Mouse (Mus musculus) G1E (cell line): ENCODE data around the gene Wdr19. TPM values are rescaled to one million over a fixed set of nuclear protein-coding genes. Genes with fewer than 3 reads are reported as not detected.

Experiments used
- ATAC-seq: 2 replicates; pipeline ENCODE4 v1.8.0; 2016; ENCODE audit warnings: mild to moderate bottlenecking; ENCODE audit not compliant: insufficient number of reproducible peaks, poor library complexity, low FRiP score, severe bottlenecking; ENCODE audit errors: extremely low read depth
- DNase-seq: peaks from one replicate; pipeline ENCODE4 v3.0.0; 2012; ENCODE audit warnings: low spot score
- H3K27me3 ChIP-seq: 2 replicates; pipeline ENCODE4 v1.6.1; 2012; ENCODE audit warnings: mild to moderate bottlenecking, low read length, inconsistent platforms; ENCODE audit not compliant: insufficient read depth
- H3K36me3 ChIP-seq: replicated peaks from 2 replicates; pipeline ENCODE3; 2012; ENCODE audit warnings: mild to moderate bottlenecking, inconsistent platforms
- H3K4me1 ChIP-seq: 2 replicates; pipeline ENCODE4 v1.6.1; 2012; ENCODE audit warnings: low read depth, low read length, inconsistent platforms, mixed read lengths; ENCODE audit not compliant: insufficient read depth
- H3K4me3 ChIP-seq: 2 replicates; pipeline ENCODE4 v1.5.1; 2012; ENCODE audit warnings: low read depth, mild to moderate bottlenecking, inconsistent platforms, low read length, moderate library complexity, mixed read lengths
- H3K9me3 ChIP-seq: replicated peaks from 2 replicates; pipeline ENCODE4 v1.6.1; 2012; ENCODE audit warnings: inconsistent platforms
- CTCF ChIP-seq: IDR thresholded peaks from 2 replicates; pipeline ENCODE4 v1.5.1; 2012; ENCODE audit warnings: low read depth, low read length, inconsistent platforms, mixed read lengths
- GATA1 ChIP-seq: IDR thresholded peaks from 2 replicates; pipeline ENCODE4 v1.6.1; 2012; ENCODE audit warnings: borderline replicate concordance, low read length, inconsistent platforms, mixed read lengths
- GATA2 ChIP-seq: IDR thresholded peaks from 2 replicates; pipeline ENCODE4 v1.6.1; 2012; ENCODE audit warnings: low read depth, low read length, inconsistent platforms, borderline replicate concordance
- POLR2AphosphoS5 ChIP-seq: IDR thresholded peaks from 2 replicates; pipeline ENCODE4 v1.6.1; 2012; ENCODE audit warnings: low read depth, low read length, inconsistent platforms; ENCODE audit not compliant: insufficient replicate concordance
- TAL1 ChIP-seq: conservative IDR thresholded peaks from 2 replicates; pipeline ENCODE4 v1.6.1; 2012; ENCODE audit warnings: low read depth, low read length, inconsistent platforms, mixed read lengths
- polyA plus RNA-seq: library from polyadenylated mRNA; stranded (reverse); fragments of >175 nt; gene quantifications from 2 replicates; pipeline ENCODE4 v1.2.3, GENCODE M21; 2012
- total RNA-seq, 2 experiments: library from RNA; stranded (forward) in 1 of 2; stranded (reverse) in 1 of 2; fragments of 200-1000 nt in 1 of 2; fragments of >200 nt in 1 of 2; fragmentation: Nextera tagmentation in 1 of 2; gene quantifications; 2 replicates each; pipeline ENCODE4 v1.2.3; 2014 to 2017

The Wdr19 gene
- total and polyA plus RNA-seq, 3 experiments: 0.49 to 8.7 (median 6.3) TPM

DNA sequence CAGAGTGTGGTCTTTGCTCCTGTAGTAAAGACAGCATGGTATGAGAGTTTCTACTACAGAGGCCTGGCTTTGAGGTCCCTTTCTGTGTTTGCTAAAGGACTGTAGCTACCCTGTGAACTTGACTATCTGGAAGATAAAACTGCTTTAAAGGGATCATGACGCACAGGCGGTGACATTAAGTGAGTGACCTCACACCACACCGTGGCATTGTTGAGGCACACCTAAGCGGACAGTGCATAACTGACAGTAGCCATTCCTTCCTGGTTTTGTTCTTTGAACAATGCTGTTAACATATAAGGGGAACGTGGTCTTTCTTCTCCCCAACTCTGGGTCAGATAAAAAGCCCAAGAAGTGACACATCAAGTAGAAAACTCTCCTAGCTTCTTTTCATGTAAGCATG lies 24.6 kb downstream of the Wdr19 start:
- DNase-seq (no peak), ATAC-seq (no peak)
- no peaks in the 10 kb centered on the region for H3K4me1 ChIP-seq
- no peaks in the 10 kb centered on the region for H3K9me3 ChIP-seq
- no peaks in the 10 kb centered on the region for H3K36me3 ChIP-seq
- H3K4me3 ChIP-seq: no peak overlapping the region
- TF ChIP-seq GATA1 (no peak), TAL1 (no peak), POLR2AphosphoS5 (no peak), GATA2 (no peak), CTCF (no peak)
- H3K27me3 ChIP-seq: no peaks in the 10 kb centered on the region; the same call in 1 of the 2 replicates

DNA sequence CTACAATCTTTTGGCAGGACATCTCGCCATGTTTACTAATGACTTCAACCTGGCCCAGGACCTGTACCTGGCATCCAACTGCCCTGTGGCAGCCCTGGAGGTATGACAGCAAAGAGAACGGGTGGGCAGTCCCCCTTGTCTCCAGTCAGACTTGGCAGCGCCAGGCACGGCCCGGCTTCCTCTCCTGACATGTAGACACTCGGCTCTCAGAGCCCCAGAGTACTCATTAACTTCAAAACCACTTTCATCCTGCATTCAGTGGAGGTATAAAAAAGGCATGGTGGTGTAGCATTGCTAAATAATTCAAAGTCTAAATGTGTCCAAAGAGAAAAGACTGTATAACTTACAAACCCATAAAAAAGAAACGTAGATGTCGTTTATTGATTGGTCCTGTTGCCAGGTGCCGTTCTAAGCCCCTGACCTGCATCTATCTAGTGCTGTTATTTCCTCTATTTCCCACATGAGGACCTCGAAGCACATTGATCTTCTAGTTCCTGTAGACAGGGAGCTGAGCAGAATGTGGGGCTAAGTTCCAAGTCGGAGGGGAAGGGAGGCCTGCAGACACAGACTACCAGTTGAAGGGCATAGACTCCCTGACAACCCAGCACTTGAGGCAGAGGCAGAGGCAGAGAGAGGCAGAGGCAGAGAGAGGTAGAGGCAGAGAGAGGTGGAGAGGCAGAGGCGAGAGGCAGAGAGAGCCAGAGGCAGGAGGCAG lies 31.9 kb downstream of the Wdr19 start:
- H3K9me3 ChIP-seq: no peaks in the 10 kb centered on the region
- no peak for DNase-seq
- TF ChIP-seq POLR2AphosphoS5: no peak
- TF ChIP-seq GATA1: no peak
- TF ChIP-seq GATA2: no peak
- TF ChIP-seq TAL1: no peak
- no peak for TF ChIP-seq CTCF
- H3K27me3 ChIP-seq: no peaks in the 10 kb centered on the region; the same call in 1 of the 2 replicates
- no peaks in the 10 kb centered on the region for H3K36me3 ChIP-seq
- no peak overlapping the region for H3K4me3 ChIP-seq
- H3K4me1 ChIP-seq: no peaks in the 10 kb centered on the region
- ATAC-seq: no peak

DNA sequence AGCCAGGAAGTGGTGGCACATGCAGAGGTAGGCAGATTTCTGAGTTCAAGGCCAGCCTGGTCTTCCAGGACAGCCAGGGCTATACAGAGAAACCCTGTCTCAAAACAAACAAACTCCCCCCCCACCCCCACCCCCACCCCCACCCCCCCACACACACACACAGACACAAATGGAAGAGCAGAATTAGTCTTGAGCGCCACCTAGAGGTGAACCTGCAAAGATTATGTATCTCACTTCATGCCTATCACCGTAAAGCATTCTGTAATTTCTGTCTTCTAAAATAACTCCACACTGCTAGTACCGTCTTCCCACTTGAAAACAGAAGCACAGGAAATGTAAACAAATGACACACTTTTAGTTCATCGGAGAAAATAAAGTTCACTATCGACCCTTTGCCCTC lies 43.2 kb downstream of the Wdr19 start:
- TF ChIP-seq CTCF: no peak
- TF ChIP-seq POLR2AphosphoS5: no peak
- no peak for TF ChIP-seq GATA1
- TF ChIP-seq GATA2: no peak
- TF ChIP-seq TAL1: no peak
- Histone ChIP-seq H3K27me3 (peaks cover 6% of the 10 kb centered on the region; the same call in 1 of the 2 replicates), H3K4me3 (no peak overlapping the region), H3K36me3 (no peaks in the 10 kb centered on the region), H3K9me3 (no peaks in the 10 kb centered on the region), H3K4me1 (no peaks in the 10 kb centered on the region)
- no peak for DNase-seq
- no peak for ATAC-seq

DNA sequence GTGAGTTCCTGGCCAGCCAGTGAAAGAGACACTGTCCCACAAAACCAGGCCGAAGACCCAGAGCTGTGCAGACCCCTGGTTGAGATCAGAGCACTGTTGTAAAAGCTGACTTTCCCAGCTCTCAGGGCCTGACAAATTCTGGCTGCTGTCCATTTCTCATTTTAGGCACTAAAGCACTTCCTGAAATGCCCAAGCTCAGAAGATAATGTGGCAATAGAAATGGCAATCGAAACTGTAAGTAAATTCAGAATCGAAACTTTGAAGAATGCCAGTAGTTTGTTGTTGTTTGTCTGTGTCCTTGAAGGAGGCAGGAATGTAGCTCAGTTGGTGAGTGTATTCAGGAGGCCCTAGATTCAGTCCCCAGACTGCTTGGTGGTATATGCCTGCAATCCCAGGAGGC lies 47.8 kb downstream of the Wdr19 start:
- Histone ChIP-seq H3K4me1 (no peaks in the 10 kb centered on the region), H3K36me3 (no peaks in the 10 kb centered on the region), H3K9me3 (no peaks in the 10 kb centered on the region), H3K4me3 (no peak overlapping the region), H3K27me3 (peaks cover 4% of the 10 kb centered on the region; the same call in 1 of the 2 replicates)
- ATAC-seq (no peak), DNase-seq (no peak)
- no peak for TF ChIP-seq TAL1
- TF ChIP-seq GATA1: no peak
- TF ChIP-seq CTCF: no peak
- no peak for TF ChIP-seq POLR2AphosphoS5
- no peak for TF ChIP-seq GATA2

DNA sequence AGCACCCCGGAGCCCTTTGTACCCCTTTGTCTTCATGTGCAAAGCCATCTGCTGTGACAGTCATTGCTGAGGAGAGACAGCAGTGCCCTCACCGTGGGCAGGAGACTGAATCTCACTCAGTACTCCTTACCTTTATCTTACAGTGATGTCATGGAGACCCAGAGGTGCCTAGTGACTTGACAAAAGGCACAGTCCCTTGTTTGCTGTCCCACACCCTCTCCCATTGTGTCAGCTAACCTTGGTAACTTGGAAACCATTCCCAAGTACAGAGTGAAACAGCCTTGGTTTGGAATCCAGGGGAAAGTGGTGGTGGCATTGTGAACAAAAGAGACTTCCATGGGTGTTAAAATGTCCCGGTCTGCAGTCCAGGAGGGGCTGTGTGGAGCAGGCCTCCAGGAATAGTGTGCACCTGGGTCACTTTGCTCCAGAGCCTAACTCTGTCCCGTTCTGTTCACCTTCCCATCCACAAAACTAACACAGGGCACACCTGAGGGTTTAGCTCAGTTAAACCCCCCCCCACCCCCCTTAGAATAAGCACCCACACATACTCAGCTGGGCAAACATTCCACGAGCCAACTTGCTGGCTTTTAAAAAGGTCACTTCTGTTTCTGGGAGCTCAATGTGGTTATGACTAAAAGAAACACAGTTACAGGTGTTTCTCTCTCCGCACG lies 50.8 kb downstream of the Wdr19 start:
- no peak for DNase-seq
- Histone ChIP-seq H3K4me3 (no peak overlapping the region), H3K27me3 (peaks cover 4% of the 10 kb centered on the region; the same call in 1 of the 2 replicates), H3K36me3 (peaks cover 13% of the 10 kb centered on the region), H3K4me1 (no peaks in the 10 kb centered on the region), H3K9me3 (no peaks in the 10 kb centered on the region)
- ATAC-seq: no peak
- no peak for TF ChIP-seq GATA1
- no peak for TF ChIP-seq CTCF
- TF ChIP-seq GATA2: no peak
- no peak for TF ChIP-seq POLR2AphosphoS5
- no peak for TF ChIP-seq TAL1

DNA sequence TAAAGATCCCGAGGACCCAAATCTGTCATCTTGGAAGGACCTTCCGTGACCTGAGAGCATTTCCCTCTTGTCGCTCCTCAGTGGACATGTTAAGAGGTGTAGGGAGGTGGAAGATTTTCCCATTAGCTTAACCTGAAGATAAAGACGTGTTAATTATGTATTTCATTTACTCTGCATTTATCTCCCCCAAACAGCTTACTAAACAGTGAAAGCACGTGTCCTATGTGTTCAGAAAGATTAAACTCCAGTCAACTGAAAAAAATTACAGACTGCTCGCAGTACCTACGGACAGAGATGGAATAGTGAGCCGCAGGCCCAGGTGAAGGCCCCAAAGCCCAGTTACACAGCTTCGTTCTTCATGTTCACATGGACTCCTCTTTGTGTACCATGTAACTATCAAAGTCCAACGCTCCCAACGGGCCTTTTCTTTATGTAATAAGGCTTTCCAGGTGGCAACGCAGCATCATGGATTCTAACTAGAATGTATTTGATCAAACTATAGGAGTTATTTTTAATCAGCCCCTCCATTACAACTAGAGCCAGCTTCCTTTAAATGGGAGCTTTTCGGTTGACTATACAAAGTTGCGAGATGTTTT lies 58.5 kb downstream of the Wdr19 start:
- Histone ChIP-seq H3K9me3 (no peaks in the 10 kb centered on the region), H3K4me3 (no peak overlapping the region), H3K36me3 (peaks cover 80% of the 10 kb centered on the region), H3K4me1 (peaks cover 16% of the 10 kb centered on the region; the same call in 1 of the 2 replicates), H3K27me3 (no peaks in the 10 kb centered on the region)
- DNase-seq (no peak), ATAC-seq (peak; percentile 58)
- TF ChIP-seq CTCF (no peak), TAL1 (peak; percentile 28; the same call in 1 of the 2 replicates)
